Mouse (Mus musculus) E14TG2a.4 (cell line): ENCODE measurements around the gene Mrgprb1.
"Not testable (repeated sequence)": the region's sequence is repeated elsewhere in the genome, so short reads cannot be mapped to it uniquely, and the experiment has no call there.

Source experiments
- H3K27me3 ChIP-seq: 2 replicates; pipeline ENCODE4 v1.6.1; 2014; ENCODE audit warnings: low read length, control low read depth; ENCODE audit not compliant: insufficient read depth
- H3K36me3 ChIP-seq: 2 replicates; pipeline ENCODE4 v1.6.1; 2014; ENCODE audit warnings: low read length, control low read depth; ENCODE audit not compliant: insufficient read depth
- H3K4me1 ChIP-seq: replicated peaks from 2 replicates; pipeline ENCODE4 v1.6.1; 2014; ENCODE audit warnings: low read depth, low read length, control low read depth
- H3K4me3 ChIP-seq: replicated peaks from 2 replicates; pipeline ENCODE4 v1.5.1; 2014; ENCODE audit warnings: mild to moderate bottlenecking, low read length
- H3K9me3 ChIP-seq: 2 replicates; pipeline ENCODE4 v1.6.1; 2014; ENCODE audit warnings: low read length, control low read depth
- CTCF ChIP-seq: conservative IDR thresholded peaks from 2 replicates; pipeline ENCODE4 v1.5.1; 2014; ENCODE audit warnings: low read length
- NANOG ChIP-seq: IDR thresholded peaks from 2 replicates; pipeline ENCODE4 v1.6.1; 2014; ENCODE audit warnings: borderline replicate concordance, low read length, mixed read lengths
- POU5F1 ChIP-seq: IDR thresholded peaks from 2 replicates; pipeline ENCODE4 v1.6.1; 2014; ENCODE audit warnings: low read length, borderline replicate concordance

Gene Mrgprb1

GRCm38 (mm10) chr7:48456242-48456641 lies at the start of gene Mrgprb1:
Gene Mrgprb1, minus strand, starts transcription at chr7:48456342.
- Histone ChIP-seq H3K36me3 (no peaks in the 10 kb centered on the region), H3K4me1 (no peaks in the 10 kb centered on the region), H3K9me3 (no peaks in the 10 kb centered on the region), H3K4me3 (no peak within 1 kb of the TSS), H3K27me3 (no peaks in the 10 kb centered on the region)
- TF ChIP-seq CTCF, result no peak
- no peak for TF ChIP-seq NANOG
- no peak for TF ChIP-seq POU5F1

GRCm38 (mm10) chr7:48499221-48499620 lies 43.1 kb upstream of the Mrgprb1 start, which contains the start of gene Mrgprx2:
Gene Mrgprx2, minus strand, starts transcription at chr7:48499321.
- Histone ChIP-seq H3K36me3 (no peaks in the 10 kb centered on the region), H3K9me3 (no peaks in the 10 kb centered on the region), H3K4me1 (no peaks in the 10 kb centered on the region), H3K27me3 (no peaks in the 10 kb centered on the region), H3K4me3 (no peak within 1 kb of the TSS)
- TF ChIP-seq NANOG, result no peak
- no peak for TF ChIP-seq POU5F1
- TF ChIP-seq CTCF, result no peak

DNA sequence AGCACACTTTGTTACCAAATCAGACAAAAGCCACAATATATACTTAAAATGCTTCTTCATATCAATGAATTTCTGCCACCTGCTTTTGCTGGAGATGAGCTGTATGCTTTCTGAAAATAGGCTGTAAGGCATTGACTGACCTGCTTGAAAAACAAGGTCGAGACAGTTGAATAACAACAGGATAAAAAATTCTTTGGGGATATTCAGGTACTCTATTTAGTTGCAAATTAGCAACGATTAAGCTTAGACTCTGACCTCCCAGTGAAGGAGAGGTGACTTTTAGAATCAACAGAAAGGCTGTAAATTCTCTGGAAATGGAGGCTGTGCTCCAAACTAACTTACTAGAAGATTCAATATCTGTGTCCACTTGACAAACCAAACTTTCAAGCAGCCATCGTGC lies 19.6 kb downstream of the Mrgprb1 start:
- Histone ChIP-seq H3K4me3 (no peak overlapping the region), H3K36me3 (no peaks in the 10 kb centered on the region), H3K27me3 (no peaks in the 10 kb centered on the region), H3K4me1 (no peaks in the 10 kb centered on the region), H3K9me3 (peaks cover 26% of the 10 kb centered on the region)
- TF ChIP-seq NANOG, result no peak
- no peak for TF ChIP-seq POU5F1
- no peak for TF ChIP-seq CTCF

DNA sequence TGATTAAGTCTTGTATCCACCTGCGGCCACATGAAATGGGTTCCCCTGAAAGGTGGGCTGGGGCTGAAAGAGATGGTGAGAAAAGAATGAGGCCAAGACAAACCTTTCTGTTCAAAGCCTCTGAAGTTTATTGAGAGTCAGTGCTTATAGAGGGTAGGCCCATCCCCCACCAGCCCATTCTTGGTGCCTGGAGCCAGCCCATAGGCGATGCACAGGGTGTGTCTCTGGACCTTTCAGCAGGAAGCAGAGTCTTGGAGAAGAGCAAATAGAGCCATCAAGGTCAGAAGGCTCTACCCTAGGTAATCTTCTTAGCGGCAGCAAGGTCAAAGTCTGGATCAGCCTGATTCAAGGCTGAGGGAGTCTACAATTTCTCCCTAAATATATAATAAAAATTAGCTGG lies 20.2 kb downstream of the Mrgprb1 start:
- not testable (repeated sequence) for H3K27me3 ChIP-seq, H3K36me3 ChIP-seq, H3K4me1 ChIP-seq, H3K4me3 ChIP-seq
- peaks cover 26% of the 10 kb centered on the region for H3K9me3 ChIP-seq
